Mouse (Mus musculus) liver, embryonic 14.5 days (tissue): ENCODE data around the gene Ralgds.

ENCODE experiments used
- CTCF ChIP-seq: IDR thresholded peaks from 2 replicates; pipeline ENCODE4 v1.5.1; 2016; ENCODE audit warnings: antibody characterized with exemption, low read depth, control low read depth
- EP300 ChIP-seq: IDR thresholded peaks from 2 replicates; pipeline ENCODE4 v1.6.1; 2016; ENCODE audit warnings: antibody characterized with exemption, low read depth

DNA sequence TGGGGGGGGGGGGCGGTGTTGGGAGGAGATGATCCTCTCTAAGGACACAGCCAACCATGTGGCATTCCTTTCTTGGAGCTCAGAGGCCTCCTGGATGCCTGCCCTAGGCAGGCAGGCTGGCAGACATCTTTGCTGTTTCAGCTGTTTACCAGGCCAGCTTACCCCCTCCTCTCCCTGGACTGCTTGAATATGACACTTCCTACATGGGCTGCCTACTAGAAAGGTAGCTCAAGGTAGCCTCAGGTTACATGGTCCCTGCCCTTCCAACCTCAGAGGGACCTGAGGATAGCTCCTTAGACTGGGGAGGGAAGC, 25.8 kb downstream of the Ralgds start:
- TF ChIP-seq CTCF (no peak), EP300 (no peak)
